Mouse (Mus musculus): ENCODE data around the gene Mlip.
"Not testable (repeated sequence)": the region's sequence is repeated elsewhere in the genome, so short reads cannot be mapped to it uniquely, and the experiment has no call there.

Mlip gene

GRCm38 (mm10) chr9:77352432-77353175 lies at the start of gene Mlip:
Mlip (minus strand) TSS chr9:77352969.
- no peak for DNase-seq

- DNase-seq = no peak
Measured at GRCm38 (mm10) chr9:77399801-77400200, 47.0 kb upstream of the Mlip start.

GRCm38 (mm10) chr9:77398856-77399631 lies 46.3 kb upstream of the Mlip start:
- no peak for DNase-seq

- no peak for DNase-seq
Measured at GRCm38 (mm10) chr9:77397027-77397426, 44.3 kb upstream of the Mlip start.

- no peak for DNase-seq
Measured at GRCm38 (mm10) chr9:77391248-77391647, 38.5 kb upstream of the Mlip start.

GRCm38 (mm10) chr9:77388956-77389355 lies 36.2 kb upstream of the Mlip start:
- DNase-seq = no peak

GRCm38 (mm10) chr9:77386751-77387150 lies 34.0 kb upstream of the Mlip start:
- no peak for DNase-seq

- no peak for DNase-seq
Measured at GRCm38 (mm10) chr9:77385611-77386010, 32.8 kb upstream of the Mlip start.

- DNase-seq = no peak
Measured at GRCm38 (mm10) chr9:77384651-77385050, 31.9 kb upstream of the Mlip start.

GRCm38 (mm10) chr9:77383951-77384350 lies 31.2 kb upstream of the Mlip start:
- DNase-seq = no peak

- no peak for DNase-seq
Measured at GRCm38 (mm10) chr9:77382514-77382913, 29.7 kb upstream of the Mlip start.

- DNase-seq = peak; percentile 7
Measured at GRCm38 (mm10) chr9:77381565-77381964, 28.8 kb upstream of the Mlip start.

GRCm38 (mm10) chr9:77379625-77380024 lies 26.9 kb upstream of the Mlip start:
- no peak for DNase-seq

- no peak for DNase-seq
Measured at GRCm38 (mm10) chr9:77377696-77378095, 24.9 kb upstream of the Mlip start.

- no peak for DNase-seq
Measured at GRCm38 (mm10) chr9:77377082-77377481, 24.3 kb upstream of the Mlip start.

- DNase-seq = no peak
Measured at GRCm38 (mm10) chr9:77376561-77376960, 23.8 kb upstream of the Mlip start.

- DNase-seq = no peak
Measured at GRCm38 (mm10) chr9:77370706-77371105, 17.9 kb upstream of the Mlip start.

GRCm38 (mm10) chr9:77369262-77369661 lies 16.5 kb upstream of the Mlip start:
- DNase-seq = no peak

- not testable (repeated sequence) for DNase-seq
Measured at GRCm38 (mm10) chr9:77364681-77365080, 11.9 kb upstream of the Mlip start.

GRCm38 (mm10) chr9:77362906-77363305 lies 10.1 kb upstream of the Mlip start:
- no peak for DNase-seq

- DNase-seq = no peak
Measured at GRCm38 (mm10) chr9:77360654-77361053, 7.9 kb upstream of the Mlip start.

GRCm38 (mm10) chr9:77359278-77359973 lies 6.7 kb upstream of the Mlip start:
- DNase-seq = no peak

GRCm38 (mm10) chr9:77353942-77354341 lies 1.2 kb upstream of the Mlip start:
- no peak for DNase-seq

- DNase-seq = no peak
Measured at GRCm38 (mm10) chr9:77347704-77348103, 5.1 kb downstream of the Mlip start.

Data from cerebellum, adult 11-12 months (tissue).